Comparison of ENCODE assay signal across 8 mouse cellular contexts in genomic region chr17:23564368-23564715, GRCm38 (mm10). TPM values are rescaled to one million over a fixed set of nuclear protein-coding genes. Genes with fewer than 3 reads are reported as not detected.
A peak's percentile ranks its signal among the peaks of the same experiment; 100 is the strongest.
DNase-seq lines count a peak whose midpoint lies in the region; ATAC-seq and TF ChIP-seq lines count a peak whose summit lies in the region.

No protein-coding gene starts in this region.

- TF ChIP-seq CTCF in kidney, adult 2 months (conservative IDR thresholded peaks at IDR 0.05; ENCODE audit: insufficient read depth, insufficient read length, low read depth, low read length): no peak
- TF ChIP-seq CTCF in bone marrow, adult 2 months (IDR thresholded peaks at IDR 0.05; ENCODE audit: control insufficient read depth, insufficient read depth, low read length): no peak

- H3K27me3 ChIP-seq in kidney, adult 2 months (replicated peaks; ENCODE audit: control insufficient read depth, insufficient read depth, low read length): no peaks in the 10 kb centered on the region
- no peaks in the 10 kb centered on the region for H3K27me3 ChIP-seq in hindbrain, embryonic 11.5 days (ENCODE audit: control insufficient read depth, insufficient read depth, low read length)
- no peaks in the 10 kb centered on the region for H3K27me3 ChIP-seq in midbrain, embryonic 10.5 days (ENCODE audit: low read depth, poor library complexity, severe bottlenecking)

- DNase-seq in kidney, adult 2 months: no peak
- no peak for DNase-seq in kidney, adult 8-10 months
- DNase-seq in hindbrain, embryonic 11.5 days (ENCODE audit: low spot score): no peak
- no peak for DNase-seq in midbrain, embryonic 10.5 days (ENCODE audit: low spot score)
- no peak for DNase-seq in adrenal gland, postnatal 10 days
- no peak for DNase-seq in thymus, postnatal 36 days
- no peak for DNase-seq in B cell, adult 2 months

- H3K4me2 ChIP-seq in hindbrain, embryonic 11.5 days (replicated peaks; ENCODE audit: low read depth, low read length): peak overlapping the region; percentile 63

- H3K36me3 ChIP-seq in kidney, adult 2 months (ENCODE audit: control insufficient read depth, insufficient read depth, low read length): no peaks in the 10 kb centered on the region
- H3K36me3 ChIP-seq in hindbrain, embryonic 11.5 days (ENCODE audit: control insufficient read depth, insufficient read depth, low read length): no peaks in the 10 kb centered on the region
- peaks cover 21% of the 10 kb centered on the region for H3K36me3 ChIP-seq in midbrain, embryonic 10.5 days

- no peaks in the 10 kb centered on the region; the same call in 1 of the 2 replicates for H3K4me1 ChIP-seq in kidney, adult 2 months (ENCODE audit: control insufficient read depth, insufficient read depth, low read length)
- H3K4me1 ChIP-seq in bone marrow, adult 2 months (ENCODE audit: control insufficient read depth, insufficient read depth, low read length): no peaks in the 10 kb centered on the region; the same call in 1 of the 2 replicates
- peaks cover 4% of the 10 kb centered on the region; the same call in 1 of the 2 replicates for H3K4me1 ChIP-seq in hindbrain, embryonic 11.5 days (replicated peaks; ENCODE audit: control insufficient read depth, insufficient read depth, low read length)
- H3K4me1 ChIP-seq in midbrain, embryonic 10.5 days: peaks cover 20% of the 10 kb centered on the region

- H3K4me3 ChIP-seq in kidney, adult 2 months (ENCODE audit: insufficient read depth, low read depth, low read length): peak overlapping the region; percentile 59
- peak overlapping the region; percentile 82 for H3K4me3 ChIP-seq in bone marrow, adult 2 months (replicated peaks; ENCODE audit: control insufficient read depth, low read depth, low read length)
- H3K4me3 ChIP-seq in hindbrain, embryonic 11.5 days (ENCODE audit: low read depth, low read length): peak overlapping the region; percentile 77
- H3K4me3 ChIP-seq in midbrain, embryonic 10.5 days: peak overlapping the region; percentile 73

- WGBS in kidney, adult 2 months: 1% methylated on average over 8 of the region's 8 CpGs
- WGBS in bone marrow, adult 2 months: 0% methylated on average over 8 of the region's 8 CpGs
- whole genome bisulfite sequencing in hindbrain, embryonic 11.5 days: under 1% methylated on average over 8 of the region's 8 CpGs
- WGBS in midbrain, embryonic 10.5 days: 2% methylated on average over 8 of the region's 8 CpGs

- peak overlapping the region; percentile 5; the same call in 1 of the 2 replicates for H3K27ac ChIP-seq in kidney, adult 2 months (ENCODE audit: insufficient read depth, low read depth, low read length)
- peak overlapping the region; percentile 93 for H3K27ac ChIP-seq in bone marrow, adult 2 months (ENCODE audit: control insufficient read depth, insufficient read depth, low read depth, low read length, poor library complexity)
- H3K27ac ChIP-seq in hindbrain, embryonic 11.5 days (ENCODE audit: low read depth, low read length): peak overlapping the region; percentile 49
- H3K27ac ChIP-seq in midbrain, embryonic 10.5 days (replicated peaks): peak overlapping the region; percentile 92

- TF ChIP-seq POLR2A in kidney, adult 2 months (IDR thresholded peaks at IDR 0.05; ENCODE audit: low read depth, low read length): no peak
- no peak for TF ChIP-seq POLR2A in bone marrow, adult 2 months (IDR thresholded peaks at IDR 0.05; ENCODE audit: borderline replicate concordance, control insufficient read depth, low read depth, low read length)

- no peaks in the 10 kb centered on the region for H3K9me3 ChIP-seq in hindbrain, embryonic 11.5 days (ENCODE audit: control insufficient read depth, low read length)
- no peaks in the 10 kb centered on the region for H3K9me3 ChIP-seq in midbrain, embryonic 10.5 days (replicated peaks)

- H3K9ac ChIP-seq in hindbrain, embryonic 11.5 days (ENCODE audit: low read depth, low read length): peak overlapping the region; percentile 91

- ATAC-seq in hindbrain, embryonic 11.5 days (ENCODE audit: low FRiP score): peak; percentile 89

RNA-seq across cellular contexts. Expression of gene Zfp213, which starts 0.3 kb away (rescaled TPM):
- polyA plus RNA-seq in kidney, adult 2 months (2012; rRNA removed): 12.0 and 14.9 TPM in 2 replicates
- polyA plus RNA-seq in bone marrow, adult 2 months (2011; ENCODE audit: insufficient read depth, insufficient read length, low replicate concordance, missing spikeins): 3.6 and 4.3 TPM in 2 replicates
- 16.1 and 17.4 TPM in 2 replicates for polyA plus RNA-seq in hindbrain, embryonic 11.5 days (2014; fragmentation: Nextera tagmentation; extraction: Ambion mirVana)
- 27.5 and 28.7 TPM in 2 replicates for polyA plus RNA-seq in midbrain, embryonic 10.5 days (2016; fragmentation: Nextera tagmentation; extraction: Ambion mirVana)
- total RNA-seq in adrenal gland, postnatal 10 days (2021): 1 to 10 TPM; 7.9 to 8.0 TPM

RNA-seq across cellular contexts. Expression of gene Zfp13, which starts 34.9 kb away (rescaled TPM):
- polyA plus RNA-seq in kidney, adult 2 months (2012; rRNA removed): 7.9 and 9.8 TPM in 2 replicates
- polyA plus RNA-seq in bone marrow, adult 2 months (2011; ENCODE audit: insufficient read depth, insufficient read length, low replicate concordance, missing spikeins): not detected in 2 replicates
- 16.5 and 16.7 TPM in 2 replicates for polyA plus RNA-seq in hindbrain, embryonic 11.5 days (2014; fragmentation: Nextera tagmentation; extraction: Ambion mirVana)
- 19.8 and 25.7 TPM in 2 replicates for polyA plus RNA-seq in midbrain, embryonic 10.5 days (2016; fragmentation: Nextera tagmentation; extraction: Ambion mirVana)
- 10 to 100 TPM; 10.6 to 12.5 TPM for total RNA-seq in adrenal gland, postnatal 10 days (2021)

RNA-seq across cellular contexts. Expression of gene Zscan10, which starts 36.3 kb away (rescaled TPM):
- 0.11 TPM in 1 of 2 replicates, not detected in the other for polyA plus RNA-seq in kidney, adult 2 months (2012; rRNA removed)
- 4.2 TPM in 1 of 2 replicates, not detected in the other for polyA plus RNA-seq in bone marrow, adult 2 months (2011; ENCODE audit: insufficient read depth, insufficient read length, low replicate concordance, missing spikeins)
- 0.32 and 0.34 TPM in 2 replicates for polyA plus RNA-seq in hindbrain, embryonic 11.5 days (2014; fragmentation: Nextera tagmentation; extraction: Ambion mirVana)
- polyA plus RNA-seq in midbrain, embryonic 10.5 days (2016; fragmentation: Nextera tagmentation; extraction: Ambion mirVana): 0.12 and 0.19 TPM in 2 replicates
- not detected for total RNA-seq in adrenal gland, postnatal 10 days (2021)

Comparison
In these comparisons a context has a peak if more than half of its experiments do, and no peak if none do; other contexts are left out.
1. H3K27ac ChIP-seq: peak in every context shown above with its lines; median percentile 93 in bone marrow, adult 2 months; 92 in midbrain, embryonic 10.5 days; 49 in hindbrain, embryonic 11.5 days; 5 in kidney, adult 2 months.